Mouse (Mus musculus): ENCODE measurements around the gene Cenpi.

The Cenpi gene

DNA sequence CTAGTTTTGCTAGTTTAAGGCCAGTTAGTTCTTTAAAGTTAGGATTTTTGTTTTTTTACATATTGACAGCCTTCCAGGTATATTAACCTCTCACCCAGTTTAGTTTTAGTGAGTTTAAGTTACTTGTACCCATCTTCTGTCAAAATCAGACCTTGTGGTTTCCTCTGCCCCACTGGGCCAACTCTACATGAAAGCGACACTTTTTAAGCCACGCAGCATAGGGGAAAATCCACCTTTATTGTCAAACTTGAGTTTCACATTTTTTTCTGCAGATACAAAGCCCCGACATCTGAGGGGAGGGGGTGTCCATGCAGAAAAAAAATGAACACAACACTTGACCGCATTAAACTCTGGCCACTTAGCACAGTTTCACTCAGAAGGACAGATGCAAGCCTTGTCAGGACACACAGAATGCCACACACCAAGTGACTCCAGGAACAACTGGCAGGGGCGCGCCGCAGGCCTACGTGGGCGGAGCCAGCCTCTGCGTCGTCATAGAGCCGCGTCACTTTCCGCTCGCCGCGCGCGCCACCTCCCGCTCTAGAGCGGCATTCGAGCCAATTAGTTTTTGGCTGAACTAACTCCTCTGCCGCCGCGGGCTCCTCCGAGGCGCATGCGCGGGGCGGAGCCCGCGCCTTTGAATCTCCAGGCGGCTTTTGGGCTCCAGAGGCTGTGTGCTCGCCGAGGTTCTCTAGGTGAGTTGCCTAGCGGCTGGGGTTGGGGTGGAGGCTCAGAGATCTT, at the start of gene Cenpi:
Cenpi (plus strand) TSS at position 551 of the 741 bp plus-strand sequence.
- in situ Hi-C loops (cut with MboI; ENCODE audit: unreplicated experiment in 2 of 2), result loop anchor here in 1 of 2 experiments (25.0 kb wide), 1 partner anchor 245 kb away; the partner anchor contains the start of gene Cstf2

DNA sequence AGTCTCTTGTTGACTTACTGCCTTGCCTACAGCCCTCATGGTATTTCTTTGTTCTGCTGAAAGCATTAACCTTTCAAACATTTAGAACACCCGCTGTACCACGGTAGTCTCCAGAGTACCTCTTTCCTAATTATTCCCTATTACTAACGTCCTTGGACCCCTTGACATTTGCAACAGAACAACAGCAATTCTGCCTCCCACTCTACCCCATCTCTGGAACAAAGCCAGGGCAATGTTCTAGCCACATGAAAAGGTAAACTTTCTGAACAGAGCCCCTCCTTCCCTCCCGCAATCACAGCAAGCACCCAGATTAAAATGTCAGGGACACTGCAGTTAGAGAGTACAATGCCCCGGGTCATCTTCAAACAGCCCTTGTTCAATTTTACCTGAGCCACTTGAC, 46.7 kb upstream of the Cenpi start:
- in situ Hi-C loops (cut with MboI; ENCODE audit: unreplicated experiment in 2 of 2), result no loop called here

GRCm38 (mm10) chrX:134262129-134262528, 45.8 kb upstream of the Cenpi start:
- in situ Hi-C loops (cut with MboI; ENCODE audit: unreplicated experiment in 2 of 2), result no loop called here

GRCm38 (mm10) chrX:134275715-134276114, 32.2 kb upstream of the Cenpi start:
- in situ Hi-C loops (cut with MboI; ENCODE audit: unreplicated experiment in 2 of 2), result no loop called here

- in situ Hi-C loops (cut with MboI; ENCODE audit: unreplicated experiment in 2 of 2), result no loop called here
Measured at GRCm38 (mm10) chrX:134276275-134277160, 31.4 kb upstream of the Cenpi start, which contains the start of gene Trmt2b. Gene Trmt2b, minus strand, starts transcription at chrX:134276984.

GRCm38 (mm10) chrX:134280531-134280930, 27.4 kb upstream of the Cenpi start:
- in situ Hi-C loops (cut with MboI; ENCODE audit: unreplicated experiment in 2 of 2), result no loop called here

DNA sequence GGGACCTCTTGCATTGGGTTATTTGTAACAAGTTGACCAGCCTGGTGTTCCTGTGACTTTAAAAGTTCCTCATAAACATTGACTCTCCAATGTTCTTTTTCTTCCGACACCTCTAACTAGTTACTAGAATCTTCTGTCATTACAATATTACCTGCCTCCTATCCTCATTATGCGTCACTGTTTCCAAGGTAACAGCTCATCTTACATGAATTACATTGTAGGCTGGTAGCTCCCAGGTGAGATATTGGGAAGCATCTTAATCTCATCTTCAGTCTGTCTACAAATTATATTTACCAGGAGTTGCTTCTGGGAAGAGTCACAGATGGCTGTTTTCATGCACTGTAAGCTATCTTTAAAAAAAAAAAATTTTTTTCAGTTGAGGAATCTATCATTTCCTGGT, 22.8 kb upstream of the Cenpi start:
- in situ Hi-C loops (cut with MboI; ENCODE audit: unreplicated experiment in 2 of 2), result no loop called here

GRCm38 (mm10) chrX:134285791-134286190, 22.1 kb upstream of the Cenpi start:
- in situ Hi-C loops (cut with MboI; ENCODE audit: unreplicated experiment in 2 of 2), result no loop called here

DNA sequence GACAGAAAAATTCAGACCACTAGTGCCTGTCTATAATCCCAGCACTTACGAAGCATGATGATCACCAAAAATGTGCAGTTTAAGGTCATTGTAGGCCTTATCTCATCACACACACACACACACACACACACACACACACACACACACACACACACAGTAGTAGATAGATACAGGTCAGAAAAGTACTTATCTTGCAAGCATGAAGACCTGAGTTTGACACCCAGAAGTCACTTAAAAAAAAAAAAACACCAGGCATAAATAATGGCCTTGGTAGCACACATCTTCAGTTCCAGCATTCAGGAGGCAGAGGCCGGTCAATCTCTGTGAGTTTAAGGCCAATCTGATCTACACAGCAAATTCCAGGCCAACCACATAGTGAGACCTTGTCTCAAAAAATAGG, 20.6 kb upstream of the Cenpi start:
- in situ Hi-C loops (cut with MboI; ENCODE audit: unreplicated experiment in 2 of 2), result no loop called here

- in situ Hi-C loops (cut with MboI; ENCODE audit: unreplicated experiment in 2 of 2), result no loop called here
Measured at GRCm38 (mm10) chrX:134296301-134296700, 11.6 kb upstream of the Cenpi start.

- in situ Hi-C loops (cut with MboI; ENCODE audit: unreplicated experiment in 2 of 2), result no loop called here
Measured at GRCm38 (mm10) chrX:134296737-134297136, 11.1 kb upstream of the Cenpi start.

DNA sequence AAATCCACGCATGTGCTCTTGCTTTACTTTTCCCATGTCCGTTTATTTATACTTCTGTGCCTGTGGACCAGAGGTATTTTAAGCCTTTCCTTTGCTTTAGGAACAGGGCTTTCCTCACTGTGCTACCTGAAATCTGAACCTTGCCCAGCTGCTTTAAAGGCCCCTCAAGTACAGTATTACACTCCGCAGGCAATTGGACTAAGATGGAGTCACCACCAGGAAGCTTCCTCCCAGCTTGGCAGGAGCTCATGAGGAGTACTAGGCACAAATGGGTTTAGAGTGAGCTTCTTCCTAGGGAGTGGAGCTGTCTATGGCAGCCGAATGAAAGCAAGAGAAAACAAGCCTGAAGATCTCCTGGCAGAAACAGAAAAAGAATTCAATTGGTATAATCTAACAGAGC, 10.7 kb upstream of the Cenpi start:
- in situ Hi-C loops (cut with MboI; ENCODE audit: unreplicated experiment in 2 of 2), result no loop called here

- in situ Hi-C loops (cut with MboI; ENCODE audit: unreplicated experiment in 2 of 2), result loop anchor here in 1 of 2 experiments (25.0 kb wide), 1 partner anchor 238 kb away; the partner anchor contains the start of gene Cstf2
Measured at GRCm38 (mm10) chrX:134300219-134300618, 7.7 kb upstream of the Cenpi start.

GRCm38 (mm10) chrX:134303287-134303686, 4.6 kb upstream of the Cenpi start:
- in situ Hi-C loops (cut with MboI; ENCODE audit: unreplicated experiment in 2 of 2), result loop anchor here in 1 of 2 experiments (25.0 kb wide), 1 partner anchor 241 kb away; the partner anchor contains the start of gene Cstf2

DNA sequence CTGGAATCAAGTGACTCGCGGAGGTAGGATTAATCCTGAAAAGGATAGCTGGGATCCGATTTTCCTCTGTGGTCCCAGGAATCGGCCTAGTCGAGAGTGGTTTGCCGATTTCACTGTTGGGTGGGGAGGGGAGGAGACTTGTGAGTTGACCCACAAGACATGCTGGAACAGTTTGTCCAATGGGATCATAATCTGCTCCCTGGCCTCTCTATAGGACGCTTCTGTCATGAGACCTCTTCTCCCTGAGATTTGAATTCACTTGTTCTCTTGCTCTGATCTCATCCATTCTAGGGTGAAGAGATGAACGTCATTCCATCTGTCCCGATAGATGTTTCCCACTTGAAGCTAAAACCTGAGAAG, 371 bp downstream of the Cenpi start:
- in situ Hi-C loops (cut with MboI; ENCODE audit: unreplicated experiment in 2 of 2), result loop anchor here in 1 of 2 experiments (25.0 kb wide), 1 partner anchor 246 kb away; the partner anchor contains the start of gene Cstf2

DNA sequence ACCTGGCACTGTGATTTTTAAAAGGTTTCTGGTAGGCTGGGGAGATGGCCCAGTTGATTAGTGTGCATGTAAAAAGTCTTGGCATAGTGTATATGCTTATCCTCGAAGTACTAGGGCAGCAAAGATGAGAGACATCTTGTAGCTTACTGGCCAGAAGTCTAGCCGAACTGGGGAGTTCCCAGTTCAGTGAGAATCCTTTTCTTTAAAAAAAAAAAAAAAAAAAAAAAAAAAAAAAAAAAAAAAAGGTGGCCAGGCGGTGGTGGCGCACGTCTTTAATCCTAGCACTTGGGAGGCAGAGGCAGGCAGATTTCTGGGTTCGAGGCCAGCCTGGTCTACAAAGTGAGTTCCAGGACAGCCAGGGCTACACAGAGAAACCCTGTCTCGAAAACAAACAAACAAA, 3.3 kb downstream of the Cenpi start:
- in situ Hi-C loops (cut with MboI; ENCODE audit: unreplicated experiment in 2 of 2), result loop anchor here (5.0 to 25.0 kb wide), 2 partner anchors 249 kb away; partner anchors contain the start of gene Cstf2 (in 1 of the 2)

GRCm38 (mm10) chrX:134319153-134319932, 11.5 kb downstream of the Cenpi start:
- in situ Hi-C loops (cut with MboI; ENCODE audit: unreplicated experiment in 2 of 2), result loop anchor here (5.0 to 25.0 kb wide), 3 partner anchors 257 to 377 kb away; partner anchors contain the start of gene Cstf2 (in 1 of the 2)

DNA sequence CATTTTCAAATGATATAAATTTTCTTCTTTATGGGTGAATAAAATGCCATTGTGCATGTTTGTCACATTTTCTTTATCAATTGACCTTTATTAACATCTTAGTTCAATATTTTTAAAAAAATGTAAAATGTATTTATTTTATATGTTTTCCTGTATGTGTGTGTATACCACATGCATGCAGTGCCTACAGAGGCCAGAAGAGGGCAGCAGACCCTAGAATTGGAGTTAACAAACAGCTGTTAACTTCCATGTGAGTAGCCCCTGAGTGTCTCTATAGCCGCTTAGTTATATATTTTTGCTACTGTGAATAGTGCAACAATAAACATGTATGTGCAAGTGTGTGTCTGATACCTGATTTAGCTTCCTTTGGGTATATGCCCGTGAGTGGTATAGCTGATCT, 25.4 kb downstream of the Cenpi start:
- in situ Hi-C loops (cut with MboI; ENCODE audit: unreplicated experiment in 2 of 2), result loop anchor here (10.0 to 25.0 kb wide), 3 partner anchors 202 to 604 kb away; partner anchors contain the start of genes Gla (in 1 of the 2) and Hnrnph2 (in 1 of the 2)

GRCm38 (mm10) chrX:134342735-134343134, 34.9 kb downstream of the Cenpi start:
- in situ Hi-C loops (cut with MboI; ENCODE audit: unreplicated experiment in 2 of 2), result loop anchor here in 1 of 2 experiments (25.0 kb wide), 2 partner anchors 270 to 595 kb away; partner anchors contain the start of genes Gla and Hnrnph2

GRCm38 (mm10) chrX:134350205-134350604, 42.3 kb downstream of the Cenpi start:
- in situ Hi-C loops (cut with MboI; ENCODE audit: unreplicated experiment in 2 of 2), result no loop called here

All from v-Abl transformed pro-B cells (cell line).